Mouse (Mus musculus): Measurements from ENCODE around the gene Ccnb2. TPM values are rescaled to one million over a fixed set of nuclear protein-coding genes. Genes with fewer than 3 reads are reported as not detected.

Ccnb2 gene
- polyA plus RNA-seq, 2 experiments from 2014 or later = 9.8 to 21.7 TPM

DNA sequence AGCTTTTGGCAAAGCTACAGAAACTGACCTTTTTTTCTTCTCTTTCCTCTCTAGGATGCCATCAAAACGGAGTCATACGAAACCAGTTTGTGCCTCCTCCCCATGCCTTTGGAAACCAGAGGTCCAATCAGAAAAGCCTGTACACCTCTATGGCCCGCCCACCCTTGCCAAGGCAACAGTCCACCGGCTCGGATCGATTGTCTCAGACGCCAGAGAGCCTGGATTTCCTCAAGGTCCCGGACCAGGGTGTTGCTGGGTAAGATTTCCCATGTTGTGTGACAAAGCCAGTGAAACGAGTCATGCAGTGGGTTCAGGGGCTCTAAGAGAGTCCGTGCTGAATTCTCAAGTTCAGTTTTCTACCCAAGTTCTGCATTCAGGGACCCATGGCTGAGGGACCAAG is 37.6 kb downstream of the Ccnb2 start:
- ATAC-seq = no peak

DNA sequence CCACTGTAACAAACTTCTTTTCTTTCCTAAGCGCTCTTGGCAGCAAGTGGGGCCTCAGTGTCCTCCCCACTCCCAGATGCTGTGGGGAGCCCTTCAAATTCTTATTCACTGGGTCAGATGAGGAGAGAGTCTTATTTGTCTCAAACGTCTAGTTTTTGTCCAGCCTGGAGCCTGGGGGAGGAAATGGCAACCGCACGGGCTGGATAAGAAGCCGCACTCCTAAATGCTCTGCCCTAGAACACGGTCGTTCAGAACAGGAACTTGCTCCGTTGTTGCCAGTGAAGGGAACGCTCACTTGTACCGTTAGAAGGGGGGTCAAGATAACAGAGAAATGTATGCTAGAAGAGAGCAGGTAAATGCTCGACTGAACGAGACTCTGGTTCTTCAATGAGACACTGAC is 39.3 kb downstream of the Ccnb2 start:
- ATAC-seq = no peak

DNA sequence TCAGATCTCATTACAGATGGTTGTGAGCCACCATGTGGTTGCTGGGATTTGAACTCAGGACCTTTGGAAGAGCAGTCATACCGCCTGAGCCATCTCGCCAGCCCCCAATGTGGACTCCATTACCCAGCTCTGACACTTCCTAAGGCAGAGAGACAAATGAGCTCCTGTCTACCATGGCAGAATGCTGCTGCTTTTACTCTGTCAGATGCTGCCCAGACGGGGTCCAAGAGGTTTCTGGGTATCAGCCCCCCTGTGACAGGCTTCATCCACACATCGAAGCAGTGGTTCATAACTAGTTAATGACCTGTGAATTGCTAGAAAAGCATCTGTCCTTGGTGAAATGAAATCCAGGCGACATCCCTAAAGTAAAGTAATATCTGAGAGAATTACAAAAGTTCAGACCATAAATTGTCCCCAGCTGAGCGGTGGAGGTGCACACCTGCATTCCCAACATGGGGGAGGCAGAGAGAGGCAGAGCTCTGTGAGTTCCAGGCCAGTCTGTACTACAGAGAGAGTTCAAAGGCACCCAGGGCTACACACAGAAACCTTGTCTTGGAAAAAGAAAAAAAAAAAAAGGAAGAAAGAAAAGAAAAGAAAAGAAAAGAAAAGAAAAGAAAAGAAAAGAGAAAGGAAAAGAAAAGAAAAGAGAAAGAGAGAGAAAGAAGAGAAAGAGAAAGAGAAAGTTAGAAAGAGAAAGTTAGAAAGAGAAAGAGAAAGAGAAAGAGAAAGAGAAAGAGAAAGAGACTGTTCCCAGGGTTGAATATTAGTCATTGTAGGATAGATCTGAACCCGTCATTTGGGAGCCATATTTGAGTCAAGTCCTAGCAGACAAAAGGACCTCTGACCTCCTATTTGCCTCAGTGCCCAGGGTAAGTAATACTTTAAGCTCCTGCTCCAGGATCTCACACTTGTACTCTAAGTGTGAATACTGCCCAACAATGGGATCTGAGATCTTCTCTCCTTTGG is 41.6 kb downstream of the Ccnb2 start:
- ATAC-seq = peak; percentile 56

GRCm38 (mm10) chr9:70371638-70372037 is 49.7 kb downstream of the Ccnb2 start:
- ATAC-seq = no peak

- no peak for ATAC-seq
Measured at GRCm38 (mm10) chr9:70366898-70367297, 54.4 kb downstream of the Ccnb2 start.

DNA sequence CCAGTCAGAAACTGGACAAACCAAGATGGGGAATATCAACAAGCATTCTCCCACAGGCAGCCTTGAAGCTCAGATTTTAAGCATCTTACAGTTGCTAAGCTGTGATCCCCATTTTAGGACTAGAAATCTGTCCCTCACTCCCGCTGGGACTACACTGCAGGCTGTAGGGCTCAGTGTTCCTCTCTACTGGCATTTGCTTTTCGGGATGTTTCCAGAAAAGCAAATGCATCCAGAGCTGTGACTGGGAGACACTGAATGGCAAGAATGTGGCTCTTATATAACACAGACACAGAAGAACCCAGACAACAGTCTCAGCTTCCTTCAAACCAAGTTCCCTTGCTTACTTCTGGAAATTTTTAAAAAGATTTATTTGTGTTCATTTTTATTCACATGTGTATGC is 55.4 kb downstream of the Ccnb2 start:
- no peak for ATAC-seq

- ATAC-seq = no peak
Measured at GRCm38 (mm10) chr9:70364741-70365140, 56.6 kb downstream of the Ccnb2 start.

DNA sequence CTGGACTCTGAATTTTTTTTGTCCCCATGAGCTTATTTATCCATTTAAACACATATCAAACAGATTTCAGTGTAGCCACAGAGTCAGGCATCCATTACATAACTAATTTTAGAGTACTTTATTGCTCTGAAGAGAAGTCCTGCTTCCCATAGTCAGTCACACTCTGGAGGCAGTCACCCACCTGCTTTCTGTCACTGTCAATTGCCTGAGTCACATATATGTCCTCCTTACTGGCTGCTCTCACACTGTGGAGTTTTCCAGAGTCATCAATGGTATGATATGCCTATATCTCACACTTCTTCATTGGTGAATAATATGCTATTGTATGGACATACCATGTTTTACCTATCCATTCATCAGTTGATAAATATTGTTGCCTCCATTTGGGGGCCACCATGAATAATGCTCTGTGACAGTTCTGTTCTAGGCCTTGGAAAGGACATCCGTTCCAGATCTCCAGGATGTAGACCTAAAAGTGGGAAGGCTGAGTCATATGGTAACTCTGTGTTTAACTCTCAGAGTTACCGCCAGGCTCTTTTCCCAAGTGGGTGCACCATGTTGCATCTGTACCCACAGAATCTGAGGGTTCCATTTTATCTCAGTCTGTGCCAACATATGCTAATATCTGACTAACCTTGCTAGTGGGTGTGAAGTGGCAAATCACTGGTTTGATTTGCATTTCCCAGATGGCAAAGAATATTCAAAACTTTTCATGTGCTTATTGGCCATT is 61.8 kb downstream of the Ccnb2 start:
- ATAC-seq = no peak

Other genes with a start within 250 kb of the Ccnb2 start
- gene Myo1e, start 214.2 kb downstream of the Ccnb2 start, polyA plus RNA-seq (2017; shearing (Covaris generic)) = 10 to 100 TPM; 32.1 to 54.1 TPM
- 10 to 100 TPM; 22.9 to 28.5 TPM for gene Rnf111, start 82.2 kb upstream of the Ccnb2 start, polyA plus RNA-seq (2017; shearing (Covaris generic))
- 10 to 100 TPM; 89.4 to 93.4 TPM for gene Sltm, start 121.2 kb upstream of the Ccnb2 start, polyA plus RNA-seq (2017; shearing (Covaris generic))
- gene Gm10642, start 234.7 kb upstream of the Ccnb2 start, polyA plus RNA-seq (2017; shearing (Covaris generic)) = under 1 TPM; 0.39 to 0.61 TPM
- gene Mindy2, start 235.6 kb upstream of the Ccnb2 start, polyA plus RNA-seq (2017; shearing (Covaris generic)) = 10 to 100 TPM in 1 of 2 experiments, 1 to 10 TPM in 1; 9.1 to 20.3 TPM

All from CD4-positive, CD25-positive, alpha-beta regulatory T cell, adult 4 months (primary cell).